Mouse (Mus musculus) olfactory bulb, adult 2 months (tissue): ENCODE results near the gene Nudt8.

Source experiments
- CTCF ChIP-seq: fragments of 200-500 bp; IDR thresholded peaks from 2 replicates; pipeline ENCODE4 v1.5.1; 2012; ENCODE audit warnings: low read depth, mild to moderate bottlenecking, low read length, moderate library complexity; ENCODE audit not compliant: insufficient read depth
- POLR2A ChIP-seq: fragments of 200-500 bp; IDR thresholded peaks from 2 replicates; pipeline ENCODE4 v1.6.1; 2012; ENCODE audit warnings: mild to moderate bottlenecking, low read depth, low read length, moderate library complexity; ENCODE audit not compliant: insufficient read depth

- no peak for TF ChIP-seq CTCF
- no peak for TF ChIP-seq POLR2A
Measured at GRCm38 (mm10) chr19:3992416-3992815, 8.0 kb upstream of the Nudt8 start, which contains the start of gene Tbx10.
